Mouse (Mus musculus) R1 (cell line): Measurements from ENCODE around the gene Slc38a4.

ENCODE experiments used
- DNase-seq: peaks from one replicate; pipeline ENCODE4 v3.0.0-alpha.2; 2018; ENCODE audit warnings: low read depth, low spot score

Gene Slc38a4

GRCm38 (mm10) chr15:96969792-96970191 is 86.0 kb downstream of the Slc38a4 start:
- DNase-seq: peak; percentile 38

- no peak for DNase-seq
These were observed 87.0 kb downstream of the Slc38a4 start for GRCm38 (mm10) chr15:96968741-96969140.

GRCm38 (mm10) chr15:96966326-96966725 is 89.4 kb downstream of the Slc38a4 start:
- no peak for DNase-seq

GRCm38 (mm10) chr15:96963735-96964134 is 92.0 kb downstream of the Slc38a4 start:
- no peak for DNase-seq

- DNase-seq: no peak
These were observed 92.4 kb downstream of the Slc38a4 start for GRCm38 (mm10) chr15:96963318-96963717.

- no peak for DNase-seq
These were observed 95.4 kb downstream of the Slc38a4 start for GRCm38 (mm10) chr15:96960343-96960742.

- no peak for DNase-seq
These were observed 96.5 kb downstream of the Slc38a4 start for GRCm38 (mm10) chr15:96959247-96959646.

GRCm38 (mm10) chr15:96956699-96957098 is 99.1 kb downstream of the Slc38a4 start:
- no peak for DNase-seq

- DNase-seq: no peak
These were observed 101.4 kb downstream of the Slc38a4 start for GRCm38 (mm10) chr15:96954389-96954788.

- DNase-seq: no peak
These were observed 101.9 kb downstream of the Slc38a4 start for GRCm38 (mm10) chr15:96953938-96954238.

GRCm38 (mm10) chr15:96953112-96953937 is 102.4 kb downstream of the Slc38a4 start:
- peak; percentile 87 for DNase-seq

- DNase-seq: peak; percentile 76
These were observed 103.3 kb downstream of the Slc38a4 start for GRCm38 (mm10) chr15:96952488-96952887.

- peak; percentile 79 for DNase-seq
These were observed 104.0 kb downstream of the Slc38a4 start for GRCm38 (mm10) chr15:96951783-96952182.

- DNase-seq: peak; percentile 56
These were observed 107.3 kb downstream of the Slc38a4 start for GRCm38 (mm10) chr15:96948471-96948870.
